Comparison of ENCODE assay signal across 8 mouse cellular contexts in the genomic region with DNA sequence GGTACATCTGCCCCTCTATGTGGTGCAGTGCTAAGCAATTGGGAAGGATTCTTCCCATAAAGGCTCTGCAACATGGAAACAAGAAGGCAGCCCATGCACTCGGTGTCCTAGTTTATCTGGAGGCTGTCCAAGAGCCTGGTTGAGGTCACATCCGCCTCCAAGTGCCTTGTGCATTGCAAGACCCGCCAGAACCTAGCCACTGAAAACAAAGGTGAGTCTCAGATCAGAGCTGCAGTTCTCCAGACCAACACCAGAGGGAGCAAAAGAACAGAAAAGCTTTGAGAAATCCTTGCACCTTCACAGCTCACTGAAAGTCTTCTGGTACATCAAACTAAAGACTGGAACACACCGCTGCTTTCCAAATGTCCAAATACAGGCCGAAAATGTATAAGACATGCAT. TPM values are rescaled to one million over a fixed set of nuclear protein-coding genes. Genes with fewer than 3 reads are reported as not detected.
DNase-seq lines count a peak whose midpoint lies in the region; ATAC-seq lines count a peak whose summit lies in the region.

No protein-coding gene starts in this region.

- ATAC-seq in forebrain, embryonic 11.5 days (replicated peaks; ENCODE audit: low FRiP score) = no peak
- no peak; the same call in 1 of the 2 replicates for ATAC-seq in forebrain, embryonic 15.5 days (replicated peaks)
- ATAC-seq in midbrain, embryonic 11.5 days (ENCODE audit: low FRiP score) = no peak

- whole genome bisulfite sequencing in forebrain, embryonic 11.5 days = 21% methylated on average over 5 of the region's 5 CpGs
- WGBS in forebrain, embryonic 15.5 days = 17% methylated on average over 5 of the region's 5 CpGs
- 22% methylated on average over 5 of the region's 5 CpGs for WGBS in embryonic facial prominence, embryonic 10.5 days
- WGBS in midbrain, embryonic 11.5 days = 29% methylated on average over 5 of the region's 5 CpGs

- no peak overlapping the region for H3K27ac ChIP-seq in forebrain, embryonic 11.5 days (ENCODE audit: low read depth, low read length)
- H3K27ac ChIP-seq in forebrain, embryonic 15.5 days (replicated peaks) = no peak overlapping the region
- no peak overlapping the region for H3K27ac ChIP-seq in embryonic facial prominence, embryonic 10.5 days (replicated peaks)
- H3K27ac ChIP-seq in midbrain, embryonic 11.5 days (ENCODE audit: low read depth, low read length) = no peak overlapping the region

- no peaks in the 10 kb centered on the region for H3K27me3 ChIP-seq in forebrain, embryonic 11.5 days (ENCODE audit: control insufficient read depth, insufficient read depth, low read length)
- H3K27me3 ChIP-seq in forebrain, embryonic 15.5 days = no peaks in the 10 kb centered on the region
- H3K27me3 ChIP-seq in embryonic facial prominence, embryonic 10.5 days (replicated peaks; ENCODE audit: low read depth, poor library complexity, severe bottlenecking) = no peaks in the 10 kb centered on the region
- no peaks in the 10 kb centered on the region for H3K27me3 ChIP-seq in midbrain, embryonic 11.5 days (ENCODE audit: control insufficient read depth, insufficient read depth, low read length)

- intact Hi-C loops in heart, postnatal 25 days (cut with DNase I) = loop anchor here (1.0 kb wide), 1 partner anchor 84 kb away; no protein-coding TSS in a partner anchor

- no peaks in the 10 kb centered on the region for H3K36me3 ChIP-seq in forebrain, embryonic 11.5 days (ENCODE audit: control insufficient read depth, insufficient read depth, low read length)
- H3K36me3 ChIP-seq in forebrain, embryonic 15.5 days = no peaks in the 10 kb centered on the region
- no peaks in the 10 kb centered on the region for H3K36me3 ChIP-seq in embryonic facial prominence, embryonic 10.5 days (replicated peaks)
- H3K36me3 ChIP-seq in midbrain, embryonic 11.5 days (ENCODE audit: control insufficient read depth, insufficient read depth, low read length) = no peaks in the 10 kb centered on the region

- no peaks in the 10 kb centered on the region for H3K4me1 ChIP-seq in forebrain, embryonic 11.5 days (replicated peaks; ENCODE audit: control insufficient read depth, insufficient read depth, low read length)
- no peaks in the 10 kb centered on the region for H3K4me1 ChIP-seq in forebrain, embryonic 15.5 days
- no peaks in the 10 kb centered on the region for H3K4me1 ChIP-seq in embryonic facial prominence, embryonic 10.5 days
- no peaks in the 10 kb centered on the region for H3K4me1 ChIP-seq in midbrain, embryonic 11.5 days (ENCODE audit: control insufficient read depth, insufficient read depth, low read length)

- H3K4me2 ChIP-seq in forebrain, embryonic 11.5 days (ENCODE audit: low read depth, low read length, severe bottlenecking) = no peak overlapping the region
- no peak overlapping the region for H3K4me2 ChIP-seq in forebrain, embryonic 15.5 days (replicated peaks)
- no peak overlapping the region for H3K4me2 ChIP-seq in midbrain, embryonic 11.5 days

- no peaks in the 10 kb centered on the region for H3K9me3 ChIP-seq in forebrain, embryonic 11.5 days (ENCODE audit: control insufficient read depth, low read length)
- no peaks in the 10 kb centered on the region for H3K9me3 ChIP-seq in forebrain, embryonic 15.5 days
- no peaks in the 10 kb centered on the region for H3K9me3 ChIP-seq in embryonic facial prominence, embryonic 10.5 days
- H3K9me3 ChIP-seq in midbrain, embryonic 11.5 days (ENCODE audit: control insufficient read depth, low read length) = no peaks in the 10 kb centered on the region

- H3K4me3 ChIP-seq in forebrain, embryonic 11.5 days (ENCODE audit: low read depth, low read length) = no peak overlapping the region
- no peak overlapping the region for H3K4me3 ChIP-seq in forebrain, embryonic 15.5 days
- H3K4me3 ChIP-seq in embryonic facial prominence, embryonic 10.5 days = no peak overlapping the region
- no peak overlapping the region for H3K4me3 ChIP-seq in midbrain, embryonic 11.5 days (ENCODE audit: low read depth, low read length)

- H3K9ac ChIP-seq in forebrain, embryonic 11.5 days (ENCODE audit: low read length) = no peak overlapping the region
- H3K9ac ChIP-seq in forebrain, embryonic 15.5 days (replicated peaks) = no peak overlapping the region
- H3K9ac ChIP-seq in midbrain, embryonic 11.5 days (ENCODE audit: low read length) = no peak overlapping the region

- peak; percentile 85 for DNase-seq in forebrain, embryonic 11.5 days (ENCODE audit: low spot score)
- DNase-seq in adrenal gland, postnatal 25 days = peak; percentile 64
- DNase-seq in embryonic facial prominence, embryonic 10.5 days (ENCODE audit: low spot score) = peak; percentile 78
- DNase-seq in heart, postnatal 25 days (ENCODE audit: low spot score) = peak; percentile 20
- peak; percentile 66 for DNase-seq in left cerebral cortex, adult 11 months (ENCODE audit: low spot score)
- DNase-seq in midbrain, embryonic 11.5 days (ENCODE audit: low spot score, missing footprints) = peak; percentile 97
- peak; percentile 35 to 49 for DNase-seq in spleen, postnatal 36 days (ENCODE audit: low spot score in 2 of 2)

RNA-seq across cellular contexts. Expression of a gene that starts 11.7 kb away (rescaled TPM):
- 2.9 and 3.1 TPM in 2 replicates for polyA plus RNA-seq in forebrain, embryonic 11.5 days (2014; fragmentation: Nextera tagmentation; extraction: Ambion mirVana)
- polyA plus RNA-seq in forebrain, embryonic 15.5 days (2015; fragmentation: Nextera tagmentation; extraction: Ambion mirVana) = 17.5 and 18.7 TPM in 2 replicates
- 3.1 and 4.3 TPM in 2 replicates for total RNA-seq in adrenal gland, postnatal 25 days (2021)
- 1.2 and 1.6 TPM in 2 replicates for polyA plus RNA-seq in embryonic facial prominence, embryonic 10.5 days (2016; fragmentation: Nextera tagmentation; extraction: Ambion mirVana)
- total RNA-seq in heart, postnatal 25 days (2021) = 1 to 10 TPM; 3.1 to 3.4 TPM
- polyA plus RNA-seq in midbrain, embryonic 11.5 days (2014; fragmentation: Nextera tagmentation; extraction: Ambion mirVana) = 2.0 TPM in 2 replicates

RNA-seq across cellular contexts. Expression of a gene that starts 24.5 kb away (rescaled TPM):
- polyA plus RNA-seq in forebrain, embryonic 11.5 days (2014; fragmentation: Nextera tagmentation; extraction: Ambion mirVana) = 72.3 and 81.1 TPM in 2 replicates
- 51.4 and 54.8 TPM in 2 replicates for polyA plus RNA-seq in forebrain, embryonic 15.5 days (2015; fragmentation: Nextera tagmentation; extraction: Ambion mirVana)
- total RNA-seq in adrenal gland, postnatal 25 days (2021) = 26.3 and 31.3 TPM in 2 replicates
- polyA plus RNA-seq in embryonic facial prominence, embryonic 10.5 days (2016; fragmentation: Nextera tagmentation; extraction: Ambion mirVana) = 88.4 and 90.9 TPM in 2 replicates
- total RNA-seq in heart, postnatal 25 days (2021) = 10 to 100 TPM; 12.0 TPM
- polyA plus RNA-seq in midbrain, embryonic 11.5 days (2014; fragmentation: Nextera tagmentation; extraction: Ambion mirVana) = 80.7 and 89.0 TPM in 2 replicates

RNA-seq across cellular contexts. Expression of a gene that starts 51.0 kb away (rescaled TPM):
- polyA plus RNA-seq in forebrain, embryonic 11.5 days (2014; fragmentation: Nextera tagmentation; extraction: Ambion mirVana) = 0.17 and 0.81 TPM in 2 replicates
- polyA plus RNA-seq in forebrain, embryonic 15.5 days (2015; fragmentation: Nextera tagmentation; extraction: Ambion mirVana) = 0.50 and 0.70 TPM in 2 replicates
- 0.21 TPM in 1 of 2 replicates, not detected in the other for total RNA-seq in adrenal gland, postnatal 25 days (2021)
- 0.36 and 0.41 TPM in 2 replicates for polyA plus RNA-seq in embryonic facial prominence, embryonic 10.5 days (2016; fragmentation: Nextera tagmentation; extraction: Ambion mirVana)
- under 1 TPM in 1 of 2 experiments, not detected in 1; 0.11 TPM for total RNA-seq in heart, postnatal 25 days (2021)
- polyA plus RNA-seq in midbrain, embryonic 11.5 days (2014; fragmentation: Nextera tagmentation; extraction: Ambion mirVana) = 0.16 and 0.22 TPM in 2 replicates

Comparison
In these comparisons a context has a peak if more than half of its experiments do, and no peak if none do; other contexts are left out.
1. DNase-seq: peak in every context shown above with its lines; median percentile 97 in midbrain, embryonic 11.5 days; 85 in forebrain, embryonic 11.5 days; 78 in embryonic facial prominence, embryonic 10.5 days; 66 in left cerebral cortex, adult 11 months; 64 in adrenal gland, postnatal 25 days; 42 in spleen, postnatal 36 days; 20 in heart, postnatal 25 days.